Mouse (Mus musculus) brown adipose tissue, adult 24 weeks (tissue): ENCODE data around the gene Bpgm. TPM values are rescaled to one million over a fixed set of nuclear protein-coding genes. Genes with fewer than 3 reads are reported as not detected.

Experiments used
- H3K27ac ChIP-seq: fragments of 200-500 bp; replicated peaks from 2 replicates; pipeline ENCODE4 v1.5.1; 2012; ENCODE audit warnings: low read depth, mild to moderate bottlenecking, low read length
- H3K4me1 ChIP-seq: fragments of 200-500 bp; 2 replicates; pipeline ENCODE4 v1.6.1; 2012; ENCODE audit warnings: low read length, mixed read lengths; ENCODE audit not compliant: control insufficient read depth, insufficient read depth, insufficient read length
- H3K4me3 ChIP-seq: fragments of 200-500 bp; 2 replicates; pipeline ENCODE4 v1.5.1; 2012; ENCODE audit warnings: low read depth, mild to moderate bottlenecking, low read length, moderate library complexity; ENCODE audit not compliant: insufficient read depth
- polyA plus RNA-seq: library from polyadenylated mRNA; stranded (reverse); fragments of >200 nt; gene quantifications from 2 replicates; pipeline ENCODE4 v1.2.4, GENCODE M21; 2012; ENCODE audit not compliant: missing spikeins, insufficient read depth, insufficient read length

Bpgm gene
- polyA plus RNA-seq, 1 experiment, result 21.6 TPM

- no peaks in the 10 kb centered on the region for H3K4me1 ChIP-seq
- no peak overlapping the region for H3K27ac ChIP-seq
- no peak overlapping the region for H3K4me3 ChIP-seq
Measured at GRCm38 (mm10) chr6:34508016-34508415, 32.0 kb downstream of the Bpgm start.

GRCm38 (mm10) chr6:34510277-34510676, 34.3 kb downstream of the Bpgm start:
- H3K27ac ChIP-seq, result no peak overlapping the region
- H3K4me1 ChIP-seq, result no peaks in the 10 kb centered on the region
- H3K4me3 ChIP-seq, result no peak overlapping the region

- H3K4me1 ChIP-seq, result no peaks in the 10 kb centered on the region
- H3K4me3 ChIP-seq, result no peak overlapping the region
- no peak overlapping the region for H3K27ac ChIP-seq
Measured at GRCm38 (mm10) chr6:34511410-34511809, 35.4 kb downstream of the Bpgm start.

- H3K4me1 ChIP-seq, result no peaks in the 10 kb centered on the region
- no peak overlapping the region for H3K27ac ChIP-seq
- no peak overlapping the region for H3K4me3 ChIP-seq
Measured at GRCm38 (mm10) chr6:34512741-34513140, 36.7 kb downstream of the Bpgm start.

GRCm38 (mm10) chr6:34514655-34515054, 38.6 kb downstream of the Bpgm start:
- Histone ChIP-seq H3K4me3 (no peak overlapping the region), H3K27ac (no peak overlapping the region), H3K4me1 (no peaks in the 10 kb centered on the region)

GRCm38 (mm10) chr6:34515098-34515782, 39.2 kb downstream of the Bpgm start:
- Histone ChIP-seq H3K27ac (no peak overlapping the region), H3K4me1 (no peaks in the 10 kb centered on the region), H3K4me3 (no peak overlapping the region)

- Histone ChIP-seq H3K4me1 (no peaks in the 10 kb centered on the region), H3K4me3 (no peak overlapping the region), H3K27ac (no peak overlapping the region)
Measured at GRCm38 (mm10) chr6:34515783-34516099, 39.7 kb downstream of the Bpgm start.

- H3K4me1 ChIP-seq, result no peaks in the 10 kb centered on the region
Measured at GRCm38 (mm10) chr6:34517750-34518149, 41.7 kb downstream of the Bpgm start.

GRCm38 (mm10) chr6:34519087-34519486, 43.1 kb downstream of the Bpgm start:
- H3K4me3 ChIP-seq, result no peak overlapping the region
- H3K27ac ChIP-seq, result no peak overlapping the region
- H3K4me1 ChIP-seq, result no peaks in the 10 kb centered on the region

More at GRCm38 (mm10) chr6:34517750-34518149, 41.7 kb downstream of the Bpgm start:
- no peak overlapping the region for H3K27ac ChIP-seq
- no peak overlapping the region for H3K4me3 ChIP-seq

- Histone ChIP-seq H3K27ac (no peak overlapping the region), H3K4me1 (no peaks in the 10 kb centered on the region), H3K4me3 (no peak overlapping the region)
Measured at GRCm38 (mm10) chr6:34520491-34520890, 44.5 kb downstream of the Bpgm start.

GRCm38 (mm10) chr6:34520912-34521311, 44.9 kb downstream of the Bpgm start:
- Histone ChIP-seq H3K27ac (no peak overlapping the region), H3K4me3 (no peak overlapping the region), H3K4me1 (no peaks in the 10 kb centered on the region)

GRCm38 (mm10) chr6:34523476-34523875, 47.5 kb downstream of the Bpgm start:
- Histone ChIP-seq H3K27ac (no peak overlapping the region), H3K4me3 (no peak overlapping the region)

GRCm38 (mm10) chr6:34525499-34525924, 49.5 kb downstream of the Bpgm start:
- Histone ChIP-seq H3K4me1 (no peaks in the 10 kb centered on the region), H3K4me3 (no peak overlapping the region), H3K27ac (no peak overlapping the region)

More at GRCm38 (mm10) chr6:34523476-34523875, 47.5 kb downstream of the Bpgm start:
- H3K4me1 ChIP-seq, result no peaks in the 10 kb centered on the region

GRCm38 (mm10) chr6:34525927-34526326, 49.9 kb downstream of the Bpgm start:
- no peaks in the 10 kb centered on the region for H3K4me1 ChIP-seq
- H3K27ac ChIP-seq, result no peak overlapping the region
- H3K4me3 ChIP-seq, result no peak overlapping the region

GRCm38 (mm10) chr6:34526389-34526788, 50.4 kb downstream of the Bpgm start:
- Histone ChIP-seq H3K27ac (no peak overlapping the region), H3K4me1 (no peaks in the 10 kb centered on the region), H3K4me3 (no peak overlapping the region)

- no peak overlapping the region for H3K27ac ChIP-seq
- H3K4me3 ChIP-seq, result no peak overlapping the region
- H3K4me1 ChIP-seq, result no peaks in the 10 kb centered on the region
Measured at GRCm38 (mm10) chr6:34528131-34528530, 52.1 kb downstream of the Bpgm start.
